Mouse (Mus musculus) embryo, embryonic 10.5 days (tissue): ENCODE data around the gene Pde1c.

ENCODE experiments used
- DNase-seq: peaks from one replicate; pipeline ENCODE4 v3.0.0-alpha.2; 2015; ENCODE audit warnings: low spot score

The Pde1c gene

GRCm38 (mm10) chr6:56447917-56448316, 121.0 kb downstream of the Pde1c start:
- DNase-seq, result peak; percentile 62

DNA sequence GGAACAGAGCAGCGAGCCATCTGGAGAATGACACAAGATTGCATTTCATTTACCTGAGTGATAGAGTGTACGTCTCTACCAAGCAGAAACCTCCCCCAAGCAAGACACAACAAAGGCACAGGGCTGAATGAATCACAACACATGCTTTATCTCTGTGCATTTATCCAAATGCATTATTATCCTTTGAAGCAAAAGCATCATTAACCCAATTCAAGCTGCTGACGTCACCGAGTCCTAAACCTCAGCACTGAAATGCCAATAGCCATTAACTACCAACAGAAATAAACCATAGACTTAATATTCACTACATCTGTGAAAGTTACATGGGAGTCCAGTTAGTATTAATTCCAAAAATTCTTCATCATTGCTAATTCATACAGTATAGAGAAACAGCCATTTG, 127.4 kb downstream of the Pde1c start:
- no peak for DNase-seq

DNA sequence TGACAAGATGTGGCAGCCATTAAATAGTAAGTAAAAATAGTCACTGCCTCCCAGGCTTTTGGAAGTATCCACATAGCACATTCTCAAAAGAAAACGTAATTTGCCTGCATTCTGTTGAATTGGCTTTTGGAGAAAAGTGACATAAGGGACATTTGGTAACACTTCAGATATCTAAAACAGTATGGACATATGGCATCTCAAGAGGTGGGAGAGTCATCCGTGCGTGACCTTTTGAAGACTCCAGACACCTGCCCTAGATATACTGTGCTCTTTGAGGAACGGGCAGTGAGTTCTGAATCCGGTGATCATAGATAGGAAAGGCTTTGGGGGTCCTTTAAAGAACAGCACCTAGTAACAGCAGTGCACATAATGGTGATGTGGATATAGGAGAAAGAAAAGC, 143.1 kb downstream of the Pde1c start:
- DNase-seq, result no peak

- no peak for DNase-seq
Observed at GRCm38 (mm10) chr6:56422866-56423265, 146.0 kb downstream of the Pde1c start.

- no peak for DNase-seq
Observed at GRCm38 (mm10) chr6:56416191-56416590, 152.7 kb downstream of the Pde1c start.

DNA sequence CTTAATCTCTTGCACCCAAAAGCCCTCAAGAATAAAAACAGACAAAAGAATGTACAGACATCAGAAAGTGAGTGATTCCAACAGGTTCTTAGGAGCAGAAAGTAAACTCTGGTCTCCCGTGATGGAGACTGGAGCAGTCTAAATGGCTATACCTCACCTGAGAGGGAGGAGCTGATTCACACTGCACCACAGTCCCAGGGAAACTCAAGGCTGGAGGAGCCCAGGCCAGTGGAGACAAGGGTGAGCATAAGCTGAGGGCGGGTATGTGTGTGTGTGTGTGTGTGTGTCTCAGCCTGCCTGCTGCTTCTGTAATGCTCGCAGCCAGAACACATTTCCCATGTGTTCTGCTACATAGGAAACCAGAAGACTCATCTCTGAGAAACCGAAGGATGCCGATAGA, 179.7 kb downstream of the Pde1c start:
- DNase-seq, result no peak

DNA sequence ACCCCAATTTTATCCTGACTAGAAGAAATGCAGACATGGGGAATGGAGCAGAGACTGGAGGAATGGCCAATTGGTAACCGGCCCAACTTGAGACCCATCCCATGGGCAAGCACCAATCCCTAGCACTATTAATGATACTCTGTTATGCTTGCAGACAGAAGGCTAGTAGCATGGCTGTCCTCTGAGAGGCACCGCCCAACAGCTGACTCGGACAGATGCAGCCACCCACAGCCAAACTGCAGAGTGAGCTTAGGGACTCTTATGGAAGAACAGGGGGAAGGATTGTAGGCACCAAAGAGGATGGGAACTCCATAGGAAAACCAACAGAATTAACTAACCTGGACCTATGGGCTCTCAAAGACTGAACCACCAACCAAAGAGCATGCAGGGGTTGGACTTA, 192.5 kb downstream of the Pde1c start:
- DNase-seq, result no peak

- no peak for DNase-seq
Observed at GRCm38 (mm10) chr6:56374180-56374579, 194.7 kb downstream of the Pde1c start.

- no peak for DNase-seq
Observed at GRCm38 (mm10) chr6:56373753-56374152, 195.2 kb downstream of the Pde1c start.

DNA sequence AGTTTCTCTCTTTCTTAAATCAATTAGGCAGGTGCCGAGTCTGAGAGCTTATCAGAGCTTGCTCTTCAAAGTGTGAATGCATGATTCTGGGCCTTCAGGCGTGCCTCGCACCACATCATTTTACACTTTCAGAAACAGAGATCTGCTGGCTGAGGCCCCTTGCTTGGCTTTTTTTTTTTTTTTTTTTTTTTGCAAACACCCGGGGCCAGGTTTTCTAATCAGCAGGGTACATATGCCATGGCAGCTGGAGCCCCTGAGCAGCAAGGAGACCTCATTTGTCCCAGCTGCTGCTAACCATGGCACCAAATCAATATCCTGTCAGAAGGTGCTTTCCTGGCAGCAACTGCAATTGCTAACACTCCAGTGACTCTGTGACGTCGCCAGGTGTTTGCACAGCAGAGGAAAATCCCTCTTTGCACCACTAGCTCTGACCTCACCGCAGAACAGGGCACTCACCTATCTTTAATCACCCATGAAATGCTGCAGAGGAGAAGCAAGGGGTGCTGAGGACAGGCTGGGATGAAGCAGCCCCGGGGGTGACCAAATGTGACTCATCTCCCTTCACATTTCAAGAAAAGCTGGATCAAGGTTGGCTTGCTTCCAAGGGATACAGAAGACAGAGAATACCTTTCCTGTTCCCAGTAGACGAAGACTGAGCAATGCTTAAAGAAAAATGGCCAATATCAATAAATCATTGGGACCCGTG, 195.7 kb downstream of the Pde1c start:
- no peak for DNase-seq

DNA sequence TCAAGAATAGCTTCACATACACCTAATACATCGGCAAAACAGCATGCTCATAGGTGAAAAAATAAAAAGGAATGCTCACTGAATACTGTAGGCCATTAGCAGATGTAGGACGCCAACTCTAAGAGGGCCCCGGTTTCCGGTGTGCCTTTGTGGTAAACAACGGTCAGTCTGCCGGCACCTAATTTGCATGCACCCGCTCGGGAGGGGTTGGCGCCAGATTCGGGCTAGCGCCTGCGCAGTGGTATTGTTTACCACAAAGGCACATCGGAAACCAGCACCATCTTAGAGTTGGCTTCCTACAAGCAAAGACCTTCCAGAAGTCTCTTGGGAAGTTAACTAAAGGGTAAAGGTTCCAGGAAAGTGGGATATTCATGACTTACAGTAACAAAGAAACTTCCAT, 199.4 kb downstream of the Pde1c start:
- DNase-seq, result no peak

DNA sequence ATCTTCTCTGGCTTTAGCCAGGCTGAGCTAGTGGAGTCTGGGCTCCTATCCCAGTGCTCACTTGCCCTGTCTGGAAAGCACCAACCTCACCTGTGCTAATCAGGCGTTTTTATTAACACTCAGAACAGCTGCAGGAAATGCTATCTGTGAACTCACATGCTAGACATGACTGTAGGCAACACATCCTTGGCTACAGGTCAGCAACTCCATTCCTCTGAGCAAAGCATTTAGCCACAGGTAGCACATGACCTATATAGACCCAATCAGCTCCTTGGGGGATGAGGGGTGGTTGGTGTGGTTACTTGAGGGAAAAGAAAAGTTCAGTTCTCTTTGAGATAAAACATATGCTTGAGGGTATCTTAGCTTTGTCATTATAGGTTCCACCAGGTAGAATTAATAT, 200.8 kb downstream of the Pde1c start:
- DNase-seq, result no peak

- DNase-seq, result no peak
Observed at GRCm38 (mm10) chr6:56367257-56367656, 201.6 kb downstream of the Pde1c start.

- DNase-seq, result peak; percentile 31
Observed at GRCm38 (mm10) chr6:56362650-56363049, 206.3 kb downstream of the Pde1c start.

GRCm38 (mm10) chr6:56362128-56362545, 206.8 kb downstream of the Pde1c start:
- DNase-seq, result peak; percentile 75

DNA sequence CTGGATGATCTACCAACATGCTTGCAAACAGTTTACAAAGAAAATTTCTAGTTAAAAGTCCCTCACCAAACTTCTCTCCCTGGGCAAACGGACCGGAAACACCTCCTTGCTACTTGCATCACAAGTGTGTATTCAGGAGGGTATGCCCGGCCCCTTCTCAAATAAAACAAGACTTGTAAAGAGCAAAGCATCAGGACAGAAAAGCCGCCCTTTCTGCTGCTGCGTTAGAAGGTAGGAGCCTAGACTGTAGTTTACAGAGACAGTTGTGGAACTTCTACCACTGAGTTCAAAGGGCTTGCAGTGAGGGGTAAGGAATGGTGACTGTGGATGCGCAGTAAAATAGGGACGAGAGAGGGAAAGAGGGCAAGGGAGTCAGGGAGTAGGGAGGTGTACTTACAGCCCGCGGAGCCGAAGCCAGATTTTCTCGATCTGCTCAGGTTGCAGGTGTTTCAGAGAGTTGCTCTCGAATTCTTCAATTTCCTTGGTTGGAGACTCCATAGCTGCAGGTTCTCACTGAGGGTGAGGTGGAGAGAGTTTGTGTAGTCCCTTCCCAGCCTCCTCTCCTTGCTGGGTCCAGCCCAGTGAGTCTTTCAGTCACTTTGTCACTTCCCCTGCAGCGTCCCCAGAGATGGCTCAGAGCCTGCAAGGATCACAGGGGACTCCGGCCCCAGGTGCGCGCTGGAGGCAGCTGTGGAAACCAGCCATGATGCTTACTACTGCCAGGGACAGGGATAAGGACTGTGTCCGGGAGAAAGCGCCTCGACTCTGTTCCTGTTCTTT, 207.4 kb downstream of the Pde1c start:
- peak; percentile 32 for DNase-seq

- DNase-seq, result no peak
Observed at GRCm38 (mm10) chr6:56360086-56360485, 208.8 kb downstream of the Pde1c start.

DNA sequence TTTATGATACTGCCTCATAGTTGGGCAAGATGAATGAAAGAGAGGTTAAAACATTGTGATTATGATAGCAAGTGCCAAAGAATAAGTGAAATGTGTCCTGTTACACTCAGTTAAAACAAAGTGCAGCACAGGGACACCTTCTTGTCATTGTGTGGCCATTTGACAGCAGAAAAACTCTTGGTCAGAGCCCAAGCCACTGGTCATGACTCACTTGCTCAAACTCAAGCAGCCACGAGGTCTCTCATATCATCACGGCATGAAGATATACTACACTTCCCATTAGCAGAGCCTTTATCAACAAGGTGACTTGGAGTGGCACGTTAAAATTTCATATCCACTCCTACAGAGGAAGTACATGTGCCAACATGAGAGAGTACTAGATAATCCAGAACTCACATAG, 209.8 kb downstream of the Pde1c start:
- no peak for DNase-seq

- DNase-seq, result no peak
Observed at GRCm38 (mm10) chr6:56347207-56347606, 221.7 kb downstream of the Pde1c start.

DNA sequence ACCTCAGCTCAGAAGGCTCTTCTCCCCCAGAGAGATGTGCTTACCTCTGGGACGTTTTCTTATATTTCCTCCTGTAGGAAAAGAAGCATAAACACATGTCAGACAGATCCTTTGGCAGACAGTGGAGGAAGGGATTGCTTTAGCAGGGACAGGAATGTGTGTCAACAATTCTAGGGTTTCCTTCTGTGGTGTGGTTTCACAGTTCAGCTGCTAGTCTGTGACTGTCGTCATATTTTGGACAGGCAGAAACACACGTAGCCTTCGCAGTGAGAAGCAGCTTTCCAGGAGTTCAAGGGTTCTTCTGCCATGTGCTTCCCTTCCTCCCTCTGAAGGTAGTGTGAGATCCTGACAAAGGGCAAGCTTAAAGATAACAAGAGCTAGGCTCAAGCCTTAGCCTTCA, 223.8 kb downstream of the Pde1c start:
- DNase-seq, result no peak

DNA sequence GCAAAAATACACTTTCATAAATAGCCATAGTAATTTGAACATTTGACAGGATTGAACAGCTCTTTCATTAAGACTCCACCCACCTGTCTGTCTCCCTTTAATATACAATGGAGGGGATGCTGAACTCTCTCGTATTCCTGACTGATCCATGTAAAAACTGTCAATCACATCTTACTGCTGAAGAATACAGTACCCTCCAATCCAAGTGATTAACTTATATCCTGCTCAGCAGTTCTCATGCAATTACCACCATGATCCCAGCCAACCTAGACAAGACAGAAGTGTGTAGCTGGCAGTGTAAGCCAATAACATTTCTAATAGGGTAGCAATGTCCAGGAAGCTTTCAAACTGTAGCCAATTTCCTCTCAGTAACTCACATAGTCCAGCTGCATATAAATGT, 226.9 kb downstream of the Pde1c start:
- DNase-seq, result no peak

- no peak for DNase-seq
Observed at GRCm38 (mm10) chr6:56335811-56336446, 233.0 kb downstream of the Pde1c start.

DNA sequence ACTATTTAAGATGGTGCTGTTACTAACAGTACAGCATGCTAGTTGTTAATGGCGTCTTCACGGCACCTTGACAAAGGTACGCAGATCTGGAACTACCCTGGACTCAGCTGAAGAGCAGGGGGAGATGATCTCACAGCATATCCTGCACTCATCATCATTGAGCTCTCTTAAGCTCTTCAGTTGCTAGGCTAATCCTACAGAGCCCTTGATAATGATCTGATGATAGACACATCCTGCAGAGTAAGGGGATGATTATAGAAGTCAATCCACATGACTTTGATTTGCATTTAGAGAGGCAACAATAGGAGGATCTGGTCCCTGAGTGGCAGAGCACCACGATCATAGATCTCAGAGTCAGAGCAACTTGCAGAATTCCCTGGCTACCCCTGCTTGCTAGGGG, 236.8 kb downstream of the Pde1c start:
- no peak for DNase-seq
